Mouse (Mus musculus): Measurements from ENCODE around the gene St3gal3. TPM values are rescaled to one million over a fixed set of nuclear protein-coding genes. Genes with fewer than 3 reads are reported as not detected.

St3gal3 gene
- total RNA-seq, 1 experiment from 2014 or later: 5.5 TPM

- no peak for ATAC-seq (ENCODE audit: extremely low read depth, insufficient number of reproducible peaks, low FRiP score, poor library complexity, severe bottlenecking)
Measured at GRCm38 (mm10) chr4:117979181-117979580, 155.5 kb downstream of the St3gal3 start.

- ATAC-seq (ENCODE audit: extremely low read depth, insufficient number of reproducible peaks, low FRiP score, poor library complexity, severe bottlenecking): no peak
Measured at GRCm38 (mm10) chr4:117978282-117978681, 156.4 kb downstream of the St3gal3 start.

GRCm38 (mm10) chr4:117977841-117978240, 156.9 kb downstream of the St3gal3 start:
- ATAC-seq (ENCODE audit: extremely low read depth, insufficient number of reproducible peaks, low FRiP score, poor library complexity, severe bottlenecking): no peak

- no peak for ATAC-seq (ENCODE audit: extremely low read depth, insufficient number of reproducible peaks, low FRiP score, poor library complexity, severe bottlenecking)
Measured at GRCm38 (mm10) chr4:117977371-117977770, 157.3 kb downstream of the St3gal3 start.

GRCm38 (mm10) chr4:117975820-117976219, 158.9 kb downstream of the St3gal3 start:
- no peak for ATAC-seq (ENCODE audit: extremely low read depth, insufficient number of reproducible peaks, low FRiP score, poor library complexity, severe bottlenecking)

GRCm38 (mm10) chr4:117974719-117975118, 160.0 kb downstream of the St3gal3 start:
- ATAC-seq (ENCODE audit: extremely low read depth, insufficient number of reproducible peaks, low FRiP score, poor library complexity, severe bottlenecking): no peak

GRCm38 (mm10) chr4:117972999-117973398, 161.7 kb downstream of the St3gal3 start:
- no peak for ATAC-seq (ENCODE audit: extremely low read depth, insufficient number of reproducible peaks, low FRiP score, poor library complexity, severe bottlenecking)

- no peak for ATAC-seq (ENCODE audit: extremely low read depth, insufficient number of reproducible peaks, low FRiP score, poor library complexity, severe bottlenecking)
Measured at GRCm38 (mm10) chr4:117964346-117965025, 170.2 kb downstream of the St3gal3 start.

- ATAC-seq (ENCODE audit: extremely low read depth, insufficient number of reproducible peaks, low FRiP score, poor library complexity, severe bottlenecking): no peak
Measured at GRCm38 (mm10) chr4:117957492-117957891, 177.2 kb downstream of the St3gal3 start.

GRCm38 (mm10) chr4:117947493-117947892, 187.2 kb downstream of the St3gal3 start:
- no peak for ATAC-seq (ENCODE audit: extremely low read depth, insufficient number of reproducible peaks, low FRiP score, poor library complexity, severe bottlenecking)

- ATAC-seq (ENCODE audit: extremely low read depth, insufficient number of reproducible peaks, low FRiP score, poor library complexity, severe bottlenecking): no peak
Measured at GRCm38 (mm10) chr4:117946639-117947305, 187.9 kb downstream of the St3gal3 start.

GRCm38 (mm10) chr4:117943317-117943716, 191.4 kb downstream of the St3gal3 start:
- ATAC-seq (ENCODE audit: extremely low read depth, insufficient number of reproducible peaks, low FRiP score, poor library complexity, severe bottlenecking): no peak

GRCm38 (mm10) chr4:117936964-117937363, 197.8 kb downstream of the St3gal3 start:
- ATAC-seq (ENCODE audit: extremely low read depth, insufficient number of reproducible peaks, low FRiP score, poor library complexity, severe bottlenecking): no peak

GRCm38 (mm10) chr4:117934081-117934480, 200.6 kb downstream of the St3gal3 start:
- no peak for ATAC-seq (ENCODE audit: extremely low read depth, insufficient number of reproducible peaks, low FRiP score, poor library complexity, severe bottlenecking)

GRCm38 (mm10) chr4:117933248-117933647, 201.5 kb downstream of the St3gal3 start:
- no peak for ATAC-seq (ENCODE audit: extremely low read depth, insufficient number of reproducible peaks, low FRiP score, poor library complexity, severe bottlenecking)

GRCm38 (mm10) chr4:117929391-117929881, 205.3 kb downstream of the St3gal3 start, which contains the start of gene Artn:
Artn (minus strand) TSS chr4:117929763.
- no peak for ATAC-seq (ENCODE audit: extremely low read depth, insufficient number of reproducible peaks, low FRiP score, poor library complexity, severe bottlenecking)

- no peak; the same call in 1 of the 2 replicates for ATAC-seq (ENCODE audit: extremely low read depth, insufficient number of reproducible peaks, low FRiP score, poor library complexity, severe bottlenecking)
Measured at GRCm38 (mm10) chr4:117928699-117929241, 205.9 kb downstream of the St3gal3 start.

- no peak for ATAC-seq (ENCODE audit: extremely low read depth, insufficient number of reproducible peaks, low FRiP score, poor library complexity, severe bottlenecking)
Measured at GRCm38 (mm10) chr4:117928234-117928633, 206.5 kb downstream of the St3gal3 start.

- 0 out of 2 replicates have a peak, but pooled peaks have one; percentile 35 for ATAC-seq (ENCODE audit: extremely low read depth, insufficient number of reproducible peaks, low FRiP score, poor library complexity, severe bottlenecking)
Measured at GRCm38 (mm10) chr4:117926545-117927482, 207.9 kb downstream of the St3gal3 start.

Data from neutrophil, adult 5-6 weeks (primary cell).